Mouse (Mus musculus): ENCODE results near the gene Apobec2. TPM values are rescaled to one million over a fixed set of nuclear protein-coding genes. Genes with fewer than 3 reads are reported as not detected.

Apobec2 gene
- polyA plus RNA-seq, 1 experiment from 2014 or later, result 7.2 TPM

DNA sequence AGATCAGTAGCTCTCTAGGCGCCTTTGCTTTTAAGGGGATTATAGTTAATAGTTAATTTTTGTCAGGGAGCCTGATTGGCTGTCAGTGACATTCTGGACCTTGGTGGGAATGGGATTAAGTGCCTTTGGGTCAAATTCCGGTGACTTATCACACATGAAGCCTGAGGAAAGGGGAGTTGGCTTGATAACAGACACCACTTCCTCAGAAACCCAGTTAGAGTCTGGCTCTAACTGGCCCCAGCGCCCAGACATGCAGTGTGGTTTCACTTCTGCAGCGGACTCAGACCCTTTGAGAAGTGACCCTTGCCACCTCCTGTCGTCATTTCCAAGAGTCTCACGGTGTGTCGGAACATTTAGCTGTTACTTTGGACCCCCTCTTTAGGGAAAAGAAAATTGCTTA, 14.6 kb downstream of the Apobec2 start:
- Histone ChIP-seq H3K9ac (ENCODE audit: low read length) (no peak overlapping the region), H3K9me3 (ENCODE audit: control insufficient read depth, low read length) (no peaks in the 10 kb centered on the region), H3K27me3 (ENCODE audit: control insufficient read depth, insufficient read depth, low read length) (no peaks in the 10 kb centered on the region), H3K27ac (replicated peaks) (peak overlapping the region; percentile 53; the same call in 1 of the 2 replicates), H3K36me3 (ENCODE audit: control insufficient read depth, insufficient read depth, low read length) (peaks cover 9% of the 10 kb centered on the region), H3K4me3 (ENCODE audit: low read depth, low read length) (no peak overlapping the region), H3K4me2 (replicated peaks; ENCODE audit: low read depth) (peak overlapping the region; percentile 25; the same call in 1 of the 2 replicates), H3K4me1 (replicated peaks; ENCODE audit: control insufficient read depth, insufficient read depth) (no peaks in the 10 kb centered on the region)
- peak; percentile 60 for DNase-seq (ENCODE audit: low spot score)
- TF ChIP-seq CTCF (IDR thresholded peaks at IDR 0.05; ENCODE audit: low read depth) (no peak), EP300 (optimal IDR thresholded peaks at IDR 0.05) (no peak)
- WGBS, result 62% methylated on average over 7 of the region's 7 CpGs
- peak; percentile 80 for ATAC-seq (ENCODE audit: low FRiP score, low TSS enrichment)

GRCm38 (mm10) chr17:48417521-48417920, 15.2 kb downstream of the Apobec2 start:
- Histone ChIP-seq H3K27ac (replicated peaks) (0 out of 2 replicates have a peak overlapping the region, but pooled peaks have one; percentile 35), H3K4me1 (replicated peaks; ENCODE audit: control insufficient read depth, insufficient read depth) (no peaks in the 10 kb centered on the region), H3K4me3 (ENCODE audit: low read depth, low read length) (no peak overlapping the region), H3K36me3 (ENCODE audit: control insufficient read depth, insufficient read depth, low read length) (peaks cover 9% of the 10 kb centered on the region), H3K4me2 (replicated peaks; ENCODE audit: low read depth) (no peak overlapping the region), H3K9me3 (ENCODE audit: control insufficient read depth, low read length) (no peaks in the 10 kb centered on the region), H3K9ac (ENCODE audit: low read length) (no peak overlapping the region), H3K27me3 (ENCODE audit: control insufficient read depth, insufficient read depth, low read length) (no peaks in the 10 kb centered on the region)
- WGBS, result 75% methylated on average over 6 of the region's 6 CpGs
- DNase-seq (ENCODE audit: low spot score), result no peak
- no peak for TF ChIP-seq CTCF (IDR thresholded peaks at IDR 0.05; ENCODE audit: low read depth)
- ATAC-seq (ENCODE audit: low FRiP score, low TSS enrichment), result no peak

- H3K9ac ChIP-seq (ENCODE audit: low read length), result no peak overlapping the region
- 70% methylated on average over 14 of the region's 14 CpGs for WGBS
- no peaks in the 10 kb centered on the region for H3K27me3 ChIP-seq (ENCODE audit: control insufficient read depth, insufficient read depth, low read length)
- no peaks in the 10 kb centered on the region for H3K9me3 ChIP-seq (ENCODE audit: control insufficient read depth, low read length)
- H3K4me1 ChIP-seq (replicated peaks; ENCODE audit: control insufficient read depth, insufficient read depth), result no peaks in the 10 kb centered on the region; the same call in 1 of the 2 replicates
- no peak overlapping the region for H3K4me2 ChIP-seq (replicated peaks; ENCODE audit: low read depth)
- DNase-seq (ENCODE audit: low spot score) (peak; percentile 76), ATAC-seq (ENCODE audit: low FRiP score, low TSS enrichment) (peak; percentile 92)
- H3K4me3 ChIP-seq (ENCODE audit: low read depth, low read length), result no peak overlapping the region
- peaks cover 9% of the 10 kb centered on the region for H3K36me3 ChIP-seq (ENCODE audit: control insufficient read depth, insufficient read depth, low read length)
- TF ChIP-seq EP300 (optimal IDR thresholded peaks at IDR 0.05) (no peak), CTCF (IDR thresholded peaks at IDR 0.05; ENCODE audit: low read depth) (peak; percentile 77)
- H3K27ac ChIP-seq (replicated peaks), result no peak overlapping the region
These were observed 16.1 kb downstream of the Apobec2 start for GRCm38 (mm10) chr17:48416425-48417195.

DNA sequence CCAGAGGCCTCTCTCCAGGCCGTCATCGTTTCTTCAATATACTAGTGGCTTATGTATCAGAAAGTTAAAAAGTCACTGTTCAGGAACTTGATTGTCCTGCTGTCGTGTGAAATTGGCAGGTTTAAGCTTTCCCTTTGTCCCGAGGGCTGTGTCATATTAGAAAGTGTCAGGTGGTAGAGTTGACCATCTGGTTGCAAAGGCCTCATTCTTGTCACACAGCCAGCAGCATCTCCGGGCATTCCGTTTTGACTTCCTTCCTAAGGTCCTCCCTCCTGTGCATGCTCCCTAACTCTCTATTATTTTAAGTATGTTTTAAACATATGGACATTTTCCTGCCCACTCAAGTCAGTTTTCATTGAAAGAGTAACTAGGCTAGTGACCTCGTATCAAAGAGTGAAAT, 16.7 kb downstream of the Apobec2 start:
- H3K27ac ChIP-seq (replicated peaks), result no peak overlapping the region
- H3K4me2 ChIP-seq (replicated peaks; ENCODE audit: low read depth), result no peak overlapping the region
- no peaks in the 10 kb centered on the region for H3K9me3 ChIP-seq (ENCODE audit: control insufficient read depth, low read length)
- H3K4me3 ChIP-seq (ENCODE audit: low read depth, low read length), result no peak overlapping the region
- 69% methylated on average over 7 of the region's 7 CpGs for WGBS
- H3K36me3 ChIP-seq (ENCODE audit: control insufficient read depth, insufficient read depth, low read length), result peaks cover 9% of the 10 kb centered on the region
- no peaks in the 10 kb centered on the region for H3K27me3 ChIP-seq (ENCODE audit: control insufficient read depth, insufficient read depth, low read length)
- peaks cover 2% of the 10 kb centered on the region; the same call in 1 of the 2 replicates for H3K4me1 ChIP-seq (replicated peaks; ENCODE audit: control insufficient read depth, insufficient read depth)
- no peak for DNase-seq (ENCODE audit: low spot score)
- no peak for ATAC-seq (ENCODE audit: low FRiP score, low TSS enrichment)
- no peak overlapping the region for H3K9ac ChIP-seq (ENCODE audit: low read length)
- TF ChIP-seq EP300 (optimal IDR thresholded peaks at IDR 0.05) (no peak), CTCF (IDR thresholded peaks at IDR 0.05; ENCODE audit: low read depth) (no peak)

DNA sequence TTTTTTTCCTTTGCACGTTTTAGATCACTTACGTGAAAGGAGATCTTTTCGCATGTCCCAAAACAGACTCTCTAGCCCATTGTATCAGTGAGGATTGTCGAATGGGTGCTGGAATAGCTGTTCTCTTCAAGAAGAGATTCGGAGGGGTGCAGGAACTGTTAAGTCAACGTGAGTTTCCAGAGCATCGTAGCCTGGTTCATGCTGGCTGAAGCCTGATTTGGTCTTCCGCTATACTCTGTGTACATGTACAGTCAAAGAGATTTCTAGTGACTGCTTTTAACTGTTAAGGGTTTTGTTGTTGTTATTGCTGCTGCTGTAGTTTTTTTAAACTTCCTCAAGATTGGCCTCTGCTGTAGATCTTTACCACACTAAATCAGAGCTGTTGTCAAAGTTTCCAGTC, 21.5 kb downstream of the Apobec2 start:
- no peak for DNase-seq (ENCODE audit: low spot score)
- peak overlapping the region; percentile 66 for H3K4me3 ChIP-seq (ENCODE audit: low read depth, low read length)
- no peak for ATAC-seq (ENCODE audit: low FRiP score, low TSS enrichment)
- TF ChIP-seq CTCF (IDR thresholded peaks at IDR 0.05; ENCODE audit: low read depth) (no peak), EP300 (optimal IDR thresholded peaks at IDR 0.05) (no peak)
- no peaks in the 10 kb centered on the region for H3K9me3 ChIP-seq (ENCODE audit: control insufficient read depth, low read length)
- peak overlapping the region; percentile 76 for H3K9ac ChIP-seq (ENCODE audit: low read length)
- H3K27me3 ChIP-seq (ENCODE audit: control insufficient read depth, insufficient read depth, low read length), result no peaks in the 10 kb centered on the region
- peaks cover 9% of the 10 kb centered on the region for H3K36me3 ChIP-seq (ENCODE audit: control insufficient read depth, insufficient read depth, low read length)
- peak overlapping the region; percentile 95; the same call in 1 of the 2 replicates for H3K27ac ChIP-seq (replicated peaks)
- WGBS, result 18% methylated on average over 8 of the region's 8 CpGs
- H3K4me2 ChIP-seq (replicated peaks; ENCODE audit: low read depth), result peak overlapping the region; percentile 80
- H3K4me1 ChIP-seq (replicated peaks; ENCODE audit: control insufficient read depth, insufficient read depth), result peaks cover 2% of the 10 kb centered on the region; the same call in 1 of the 2 replicates

- Histone ChIP-seq H3K27me3 (ENCODE audit: control insufficient read depth, insufficient read depth, low read length) (no peaks in the 10 kb centered on the region), H3K27ac (replicated peaks) (peak overlapping the region; percentile 95), H3K4me1 (replicated peaks; ENCODE audit: control insufficient read depth, insufficient read depth) (peaks cover 2% of the 10 kb centered on the region; the same call in 1 of the 2 replicates), H3K4me2 (replicated peaks; ENCODE audit: low read depth) (peak overlapping the region; percentile 80), H3K36me3 (ENCODE audit: control insufficient read depth, insufficient read depth, low read length) (peaks cover 6% of the 10 kb centered on the region), H3K9ac (ENCODE audit: low read length) (peak overlapping the region; percentile 76), H3K9me3 (ENCODE audit: control insufficient read depth, low read length) (no peaks in the 10 kb centered on the region), H3K4me3 (ENCODE audit: low read depth, low read length) (peak overlapping the region; percentile 66)
- peak; percentile 4 for ATAC-seq (ENCODE audit: low FRiP score, low TSS enrichment)
- WGBS, result 0% methylated on average over 13 of the region's 13 CpGs
- TF ChIP-seq CTCF (IDR thresholded peaks at IDR 0.05; ENCODE audit: low read depth) (no peak), EP300 (optimal IDR thresholded peaks at IDR 0.05) (no peak)
- no peak for DNase-seq (ENCODE audit: low spot score)
These were observed 22.4 kb downstream of the Apobec2 start for GRCm38 (mm10) chr17:48410299-48410785.

All from stomach, postnatal 0 days (tissue).